Mouse (Mus musculus) C2C12 (cell line): ENCODE measurements around the gene Cacna1e.

Experiments
- CTCF ChIP-seq: IDR thresholded peaks from one replicate; pipeline ENCODE4 v1.5.1; 2011; ENCODE audit not compliant: control insufficient read depth, insufficient read depth, insufficient read length
- USF1 ChIP-seq: IDR thresholded peaks from one replicate; pipeline ENCODE4 v1.6.1; 2011; ENCODE audit warnings: low read depth, mild to moderate bottlenecking, control low read depth, moderate library complexity

DNA sequence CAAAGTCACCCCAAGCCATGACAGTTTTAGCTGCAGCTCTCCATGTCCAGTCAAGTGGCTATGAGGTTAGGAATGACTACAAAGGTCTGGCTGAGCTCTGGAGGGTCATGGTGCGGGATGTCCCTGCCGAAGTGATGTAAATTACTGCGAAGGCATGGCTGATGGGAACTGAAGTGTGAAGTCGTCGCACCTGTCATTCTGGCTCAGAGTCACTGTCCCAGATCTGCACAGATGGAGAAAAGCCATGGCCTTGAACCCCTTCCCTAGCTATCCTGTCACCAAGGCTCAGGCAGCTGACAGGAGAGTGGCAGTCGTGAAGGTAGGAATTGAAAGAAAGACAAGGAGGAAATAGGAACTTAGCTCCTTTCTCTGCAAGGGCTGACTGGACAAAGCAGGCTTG, 197.4 kb downstream of the Cacna1e start:
- no peak for TF ChIP-seq USF1
- TF ChIP-seq CTCF = no peak
